Mouse (Mus musculus) E14TG2a.4 (cell line): ENCODE measurements at regions not wholly inside any gene's neighbourhood (a gene's known extent, or its start where the extent isn't known, plus 50 kb on each side); places are given as distances from the start of the nearest gene placed in this dataset.

Experiments
- CTCF ChIP-seq: conservative IDR thresholded peaks from 2 replicates; pipeline ENCODE4 v1.5.1; 2014; ENCODE audit warnings: low read length
- NANOG ChIP-seq: IDR thresholded peaks from 2 replicates; pipeline ENCODE4 v1.6.1; 2014; ENCODE audit warnings: borderline replicate concordance, low read length, mixed read lengths
- POU5F1 ChIP-seq: IDR thresholded peaks from 2 replicates; pipeline ENCODE4 v1.6.1; 2014; ENCODE audit warnings: low read length, borderline replicate concordance

DNA sequence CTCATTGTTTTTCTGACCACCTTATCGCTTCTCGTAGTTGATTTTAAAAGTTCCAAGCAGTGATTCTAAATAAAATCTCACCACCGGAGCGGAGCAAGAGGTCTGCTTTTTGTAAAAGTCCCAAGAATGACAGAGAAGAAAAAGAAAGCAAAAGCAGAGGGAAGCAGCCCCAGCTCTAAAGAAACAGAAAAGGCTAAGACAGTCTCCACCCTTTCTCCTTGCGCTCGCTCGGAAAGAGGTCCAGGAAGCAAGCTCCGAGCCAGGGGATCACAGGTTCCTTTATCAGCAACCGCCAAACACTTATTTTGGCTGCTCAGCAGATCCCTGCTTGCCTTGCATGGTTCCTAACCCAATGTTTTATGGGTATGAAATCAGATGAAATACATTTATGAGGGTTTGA lies 2594.8 kb upstream of the Gm7489 start:
- TF ChIP-seq CTCF (no peak), NANOG (no peak), POU5F1 (no peak)
